Mouse (Mus musculus) layer of hippocampus, adult 2 months (tissue): Measurements from ENCODE around the gene Itga7. TPM values are rescaled to one million over a fixed set of nuclear protein-coding genes. Genes with fewer than 3 reads are reported as not detected.

Source experiments
- DNase-seq, 2 experiments: peaks; one replicate each; pipeline ENCODE4 v3.0.0; 2022; ENCODE audit warnings: low spot score in 2 of 2
- H3K27ac ChIP-seq: fragments of 200-600 bp; 2 replicates; pipeline ENCODE4 v1.8.1; 2022
- H3K4me3 ChIP-seq: fragments of 200-600 bp; 2 replicates; pipeline ENCODE4 v1.8.1; 2022; ENCODE audit warnings: mild to moderate bottlenecking
- CTCF ChIP-seq: fragments of 200-600 bp; conservative IDR thresholded peaks from 2 replicates; pipeline ENCODE4 v1.8.1; 2022; ENCODE audit warnings: antibody characterized with exemption, mild to moderate bottlenecking, moderate library complexity
- long read RNA-seq, 2 experiments: library from polyadenylated mRNA; stranded (forward); transcript quantifications; one replicate each; pipeline ENCODE4 v2.0.0; 2021; ENCODE audit warnings: borderline mapping rate in 2 of 2
- total RNA-seq, 2 experiments: library from RNA; stranded (reverse); gene quantifications; 2 replicates each; pipeline ENCODE4 v1.2.3; 2021

Itga7 gene
- total RNA-seq, result 10 to 100 TPM; 39.5 to 42.9 TPM
- long read RNA-seq, experiment 1, full-length matches to known transcripts, result 5 of 18 reads
- long read RNA-seq, experiment 1, partial matches to known transcripts, result 5 of 18 reads
- long read RNA-seq, experiment 1, other reads (novel, unspliced or antisense), result 8 of 18 reads
- long read RNA-seq, experiment 2, full-length matches to known transcripts, result 11 of 29 reads
- long read RNA-seq, experiment 2, partial matches to known transcripts, result 5 of 29 reads
- long read RNA-seq, experiment 2, other reads (novel, unspliced or antisense), result 13 of 29 reads

- DNase-seq, result no peak
- peak within 1 kb of the TSS; percentile 68 for H3K4me3 ChIP-seq
- TF ChIP-seq CTCF, result no peak
- peak within 1 kb of the TSS; percentile 75 for H3K27ac ChIP-seq
Measured at GRCm38 (mm10) chr10:128933574-128933973, at the start of gene Itga7. Itga7 (plus strand) TSS chr10:128933818.

DNA sequence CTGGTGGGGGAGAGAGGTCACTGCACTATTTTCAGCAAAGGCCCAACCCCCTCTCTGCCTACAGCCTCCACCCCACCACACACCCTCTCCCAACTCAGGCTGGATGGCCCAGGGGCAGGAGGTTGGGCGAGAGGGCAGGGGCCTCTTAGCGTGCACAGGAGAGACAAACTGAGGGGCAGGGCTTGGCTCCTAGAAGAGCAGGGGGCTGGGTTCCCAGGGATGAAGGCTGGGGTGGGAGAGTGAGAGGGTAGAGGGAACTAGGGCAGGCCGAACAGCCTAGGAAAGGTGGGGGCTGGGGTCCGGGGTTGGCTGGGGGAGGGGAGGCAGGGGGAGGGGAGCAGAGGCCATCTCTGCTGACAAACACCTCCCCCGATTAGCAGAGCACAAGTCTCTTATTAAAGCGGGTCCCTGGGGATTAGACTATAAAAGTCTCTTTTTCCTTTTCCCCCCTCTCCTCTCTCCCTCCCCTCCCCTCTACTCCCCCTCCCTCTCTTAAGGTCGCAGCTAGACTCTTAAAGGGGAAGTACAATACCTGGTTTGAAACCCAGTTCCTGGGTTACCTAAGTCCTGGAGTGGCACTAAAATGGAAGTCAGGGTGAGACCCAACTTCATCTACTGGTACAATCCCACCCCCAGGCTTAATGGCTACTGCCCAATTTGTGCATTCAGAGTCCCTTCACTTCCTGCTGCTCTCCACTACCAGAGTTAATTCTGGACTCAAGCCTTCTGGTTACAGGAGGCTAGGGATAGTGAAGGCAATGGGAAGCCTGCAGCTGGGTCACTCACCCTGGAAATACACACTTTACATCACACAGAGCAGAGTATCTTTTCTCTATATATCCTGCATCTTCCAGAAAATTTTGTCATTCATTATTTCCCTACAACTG is 44.4 kb upstream of the Itga7 start:
- Histone ChIP-seq H3K27ac (peak overlapping the region; percentile 68; the same call in 1 of the 2 replicates), H3K4me3 (peak overlapping the region; percentile 40)

GRCm38 (mm10) chr10:128889846-128890245 is 43.8 kb upstream of the Itga7 start:
- no peak for DNase-seq
- Histone ChIP-seq H3K27ac (peak overlapping the region; percentile 77; the same call in 1 of the 2 replicates), H3K4me3 (peak overlapping the region; percentile 79; the same call in 1 of the 2 replicates)
- TF ChIP-seq CTCF, result no peak

More for the DNA sequence above, 44.4 kb upstream of the Itga7 start:
- no peak for TF ChIP-seq CTCF
- no peak for DNase-seq

DNA sequence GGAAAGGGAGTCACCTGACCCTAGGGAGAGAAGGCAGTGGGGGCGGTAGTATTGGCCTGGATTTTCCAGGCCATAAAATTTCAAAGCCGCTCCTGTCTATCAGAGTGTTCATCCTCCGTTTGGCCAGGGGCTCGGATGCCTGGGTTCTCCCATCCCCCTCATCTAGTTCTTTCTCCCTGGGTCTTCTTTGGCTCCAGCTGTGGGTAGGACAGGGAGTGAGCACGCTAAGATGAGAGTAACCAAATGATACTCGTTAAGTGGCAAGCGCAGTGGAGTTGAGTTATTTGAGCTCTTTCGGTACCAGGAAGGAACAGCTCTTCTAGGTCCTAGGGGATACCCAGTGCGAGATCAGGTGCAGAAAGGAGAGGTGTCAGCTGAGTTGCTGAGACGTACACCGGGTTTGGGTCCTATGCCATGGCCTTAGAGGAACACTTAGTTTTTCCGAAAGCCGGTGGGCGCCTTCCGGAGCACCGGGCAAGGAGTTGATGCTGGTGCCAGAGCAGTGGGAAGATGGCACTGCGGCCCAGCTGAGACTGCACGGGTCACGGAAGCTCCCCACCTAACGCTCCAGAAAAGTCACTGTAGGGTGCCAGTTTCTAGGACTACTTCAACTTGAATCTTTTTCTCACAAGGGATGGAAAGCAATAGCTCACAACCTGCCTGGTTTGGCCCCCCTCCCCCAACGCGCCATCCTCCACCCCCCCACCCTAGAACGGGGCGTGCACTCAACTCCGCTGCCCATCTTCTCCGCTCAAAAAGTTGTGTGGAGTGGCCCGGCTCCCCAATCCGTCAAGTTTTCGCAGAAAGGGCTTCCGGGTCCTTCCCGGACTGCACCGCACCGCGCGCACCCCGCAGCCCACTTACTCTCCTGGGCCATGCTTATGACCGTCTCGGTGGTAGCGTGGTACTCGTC is 43.0 kb upstream of the Itga7 start:
- Histone ChIP-seq H3K27ac (peak overlapping the region; percentile 77), H3K4me3 (peak overlapping the region; percentile 79)
- TF ChIP-seq CTCF, result no peak
- DNase-seq, result no peak

DNA sequence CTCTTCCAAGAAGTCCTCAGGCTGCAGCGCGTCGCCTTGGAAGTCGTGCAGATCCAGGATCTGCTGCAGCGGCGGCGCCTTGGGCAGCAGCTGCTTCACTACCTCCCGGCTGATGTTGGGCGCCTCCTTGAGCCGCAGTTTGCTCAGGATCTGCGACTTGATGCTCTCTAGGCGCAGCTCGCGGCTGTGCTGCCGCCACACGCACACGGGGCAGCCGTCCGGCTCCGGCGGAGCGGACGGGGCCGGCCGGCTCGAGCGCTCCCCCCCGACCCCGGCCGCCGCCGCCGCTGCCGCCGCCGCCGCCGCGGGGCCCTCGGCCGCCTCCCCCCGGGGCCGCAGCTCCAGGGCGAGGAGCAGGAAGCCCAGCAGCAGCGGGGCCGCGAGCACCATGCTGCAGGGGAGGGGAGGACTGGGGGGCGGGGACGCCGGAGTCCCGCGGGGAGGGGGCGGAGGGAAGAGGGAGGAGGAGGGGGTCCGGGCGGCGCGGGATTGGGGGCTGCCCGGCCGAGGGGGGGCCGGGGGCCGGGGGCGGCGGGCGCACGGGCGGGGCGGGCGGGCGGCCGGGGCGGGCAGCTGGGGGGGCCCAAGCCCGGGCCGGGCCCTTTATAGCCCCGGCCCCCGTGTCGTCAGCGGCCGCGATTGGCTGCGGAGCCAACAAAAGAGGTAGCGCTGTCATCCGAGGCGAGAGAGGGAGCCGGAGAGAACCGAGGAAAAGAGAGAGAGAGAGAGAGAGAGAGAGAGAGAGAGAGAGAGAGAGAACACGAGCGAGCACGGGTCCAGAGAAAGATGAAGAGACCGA is 42.1 kb upstream of the Itga7 start, which contains the start of gene Gdf11:
TSS of gene Gdf11 (minus strand) at position 423 of the 799 bp plus-strand sequence.
- Histone ChIP-seq H3K27ac (peak within 1 kb of the TSS; percentile 77), H3K4me3 (peak within 1 kb of the TSS; percentile 79)
- DNase-seq, result peak; percentile 53 to 63
- no peak for TF ChIP-seq CTCF

DNA sequence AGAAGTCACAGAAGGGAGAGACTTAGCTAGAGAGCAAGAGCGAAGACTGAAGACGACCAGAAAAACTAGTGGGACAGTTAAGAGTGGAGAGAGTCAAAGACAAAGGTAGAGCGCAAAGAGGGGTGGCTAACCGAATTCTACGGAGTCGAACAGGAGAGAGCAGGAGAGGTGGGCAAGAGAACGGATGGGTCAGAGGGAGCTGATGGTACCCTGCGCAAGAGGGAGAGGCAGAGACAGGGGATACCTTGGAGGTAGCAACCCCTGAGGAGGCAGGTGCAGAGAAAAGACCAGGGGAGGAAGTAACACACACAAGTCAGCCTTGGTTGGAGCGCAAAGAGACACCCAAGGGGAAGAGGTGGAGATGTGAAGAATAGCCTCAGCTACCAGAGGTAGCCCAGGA is 41.4 kb upstream of the Itga7 start:
- H3K27ac ChIP-seq, result peak overlapping the region; percentile 72; the same call in 1 of the 2 replicates
- H3K4me3 ChIP-seq, result peak overlapping the region; percentile 79
- no peak for DNase-seq
- no peak for TF ChIP-seq CTCF

- H3K27ac ChIP-seq, result peak overlapping the region; percentile 85
- peak overlapping the region; percentile 34 for H3K4me3 ChIP-seq
- TF ChIP-seq CTCF, result peak; percentile 88
Measured at GRCm38 (mm10) chr10:128895437-128895836, 38.2 kb upstream of the Itga7 start.

DNA sequence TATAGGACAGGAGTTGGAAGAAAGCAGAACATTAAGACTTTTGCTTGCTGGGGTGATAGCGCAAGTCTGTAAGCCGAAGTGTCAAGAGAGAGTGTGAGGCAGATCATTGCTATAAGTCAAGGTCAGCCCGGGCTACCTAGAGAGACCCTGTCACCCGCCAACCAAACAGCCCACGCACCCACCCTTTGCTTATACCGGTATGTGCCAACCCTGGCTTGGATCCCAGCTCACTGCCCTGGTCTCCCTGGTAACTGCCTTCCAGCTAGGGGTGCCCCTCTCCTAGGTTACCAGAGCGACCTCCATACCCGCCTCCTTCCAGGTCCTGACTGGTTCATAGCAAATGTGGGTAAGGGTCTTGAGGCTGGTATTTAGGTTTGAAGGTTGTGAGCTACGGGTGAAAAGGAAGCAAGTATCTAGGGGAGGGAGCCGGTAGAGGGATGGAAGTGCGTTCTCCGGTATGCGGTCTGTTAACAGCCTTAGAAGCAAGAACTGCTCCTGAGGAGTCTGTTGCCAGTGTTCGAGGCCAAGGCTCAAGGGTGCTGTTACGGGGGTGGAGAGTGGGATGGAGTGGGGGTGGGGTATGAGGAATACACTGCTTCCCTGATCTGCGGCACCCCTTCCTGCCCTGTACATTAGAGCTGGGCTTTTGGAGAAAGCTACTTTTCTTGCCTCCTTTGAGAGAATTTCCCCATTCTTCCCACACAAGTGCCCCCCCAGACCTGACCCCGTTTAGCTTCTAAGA is 37.5 kb upstream of the Itga7 start:
- peak; percentile 68 to 69 for DNase-seq
- no peak for TF ChIP-seq CTCF
- Histone ChIP-seq H3K27ac (peak overlapping the region; percentile 85), H3K4me3 (peak overlapping the region; percentile 34)

More at GRCm38 (mm10) chr10:128895437-128895836, 38.2 kb upstream of the Itga7 start:
- peak; percentile 78 to 87 for DNase-seq

DNA sequence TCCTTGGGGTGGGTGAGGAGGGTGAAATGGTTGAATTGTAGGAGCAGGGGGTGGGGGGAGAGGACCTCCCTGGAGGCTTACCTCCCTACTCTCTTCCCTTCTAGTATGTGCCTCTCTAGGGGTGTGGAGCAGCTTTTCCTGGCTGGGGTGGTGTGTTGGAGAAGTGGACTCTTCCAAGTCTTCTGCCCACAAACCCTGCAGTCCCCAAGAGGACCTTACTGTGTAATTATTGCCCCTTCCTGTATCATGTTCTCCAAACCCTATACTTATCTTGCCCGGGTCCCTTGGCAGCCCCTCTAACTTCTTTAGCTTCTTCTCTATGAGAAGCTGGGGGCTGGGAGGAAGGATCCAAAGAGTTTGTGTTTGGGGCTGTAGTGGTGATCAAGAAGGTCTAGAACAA is 36.8 kb upstream of the Itga7 start:
- TF ChIP-seq CTCF, result no peak
- DNase-seq, result no peak
- peak overlapping the region; percentile 34; the same call in 1 of the 2 replicates for H3K4me3 ChIP-seq
- peak overlapping the region; percentile 85 for H3K27ac ChIP-seq

- peak in 1 of 2 experiments; percentile 64 for DNase-seq
- no peak for TF ChIP-seq CTCF
- Histone ChIP-seq H3K4me3 (no peak overlapping the region), H3K27ac (0 out of 2 replicates have a peak overlapping the region, but pooled peaks have one; percentile 23)
Measured at GRCm38 (mm10) chr10:128897501-128897900, 36.1 kb upstream of the Itga7 start.
